17 mouse cellular contexts compared by ENCODE assay signal in genomic region chr12:54364381-54365095, GRCm38 (mm10).
DNase-seq lines count a peak whose midpoint lies in the region; ATAC-seq lines count a peak whose summit lies in the region.
"Had no signal": no experiment of that assay in that cellular context is flagged by ENCODE, and none has a peak within 500 bp of the region (broad histone marks: within the 10 kb centered on the region; RNA-seq: fewer than 3 reads in every experiment).

No protein-coding gene starts in this region.

- H3K27me3 ChIP-seq in neural tube, embryonic 15.5 days (replicated peaks): no peaks in the 10 kb centered on the region
- no peaks in the 10 kb centered on the region for H3K27me3 ChIP-seq in forebrain, embryonic 12.5 days
- H3K27me3 ChIP-seq in hindbrain, embryonic 15.5 days: no peaks in the 10 kb centered on the region
- H3K27me3 ChIP-seq in neural tube, embryonic 11.5 days (ENCODE audit: control insufficient read depth, insufficient read depth, low read length): no peaks in the 10 kb centered on the region
- H3K27me3 ChIP-seq: heart, embryonic 13.5 days; limb, embryonic 15.5 days; neural tube, embryonic 13.5 days had no signal

- no peak for ATAC-seq in neural tube, embryonic 15.5 days (ENCODE audit: low FRiP score)
- ATAC-seq in forebrain, embryonic 12.5 days (ENCODE audit: low FRiP score): peak; percentile 69; the same call in 1 of the 2 replicates
- 0 out of 2 replicates have a peak, but pooled peaks have one; percentile 69 for ATAC-seq in hindbrain, embryonic 15.5 days (ENCODE audit: low FRiP score, low read depth)
- ATAC-seq in neural tube, embryonic 11.5 days (ENCODE audit: insufficient read depth, low FRiP score, low TSS enrichment): no peak
- ATAC-seq: CD4-positive, CD25-positive, alpha-beta regulatory T cell, adult 4 months had no signal

- H3K4me3 ChIP-seq in neural tube, embryonic 15.5 days (replicated peaks): no peak overlapping the region
- H3K4me3 ChIP-seq in forebrain, embryonic 12.5 days (replicated peaks): no peak overlapping the region
- no peak overlapping the region for H3K4me3 ChIP-seq in hindbrain, embryonic 15.5 days
- H3K4me3 ChIP-seq in neural tube, embryonic 11.5 days (ENCODE audit: low read depth, low read length): no peak overlapping the region
- H3K4me3 ChIP-seq: heart, embryonic 13.5 days; limb, embryonic 15.5 days; neural tube, embryonic 13.5 days had no signal

- no peak overlapping the region for H3K4me2 ChIP-seq in neural tube, embryonic 15.5 days
- H3K4me2 ChIP-seq in forebrain, embryonic 12.5 days: no peak overlapping the region
- no peak overlapping the region for H3K4me2 ChIP-seq in hindbrain, embryonic 15.5 days
- H3K4me2 ChIP-seq in neural tube, embryonic 11.5 days (ENCODE audit: low read depth): no peak overlapping the region
- H3K4me2 ChIP-seq: heart, embryonic 13.5 days; limb, embryonic 15.5 days; neural tube, embryonic 13.5 days had no signal

- intact Hi-C loops in gastrocnemius, postnatal 36 days (cut with DNase I): no loop called here

- H3K36me3 ChIP-seq in neural tube, embryonic 15.5 days: no peaks in the 10 kb centered on the region
- no peaks in the 10 kb centered on the region for H3K36me3 ChIP-seq in forebrain, embryonic 12.5 days (replicated peaks)
- H3K36me3 ChIP-seq in hindbrain, embryonic 15.5 days: no peaks in the 10 kb centered on the region
- H3K36me3 ChIP-seq in neural tube, embryonic 11.5 days (ENCODE audit: control insufficient read depth, insufficient read depth, low read length): no peaks in the 10 kb centered on the region
- H3K36me3 ChIP-seq: heart, embryonic 13.5 days; limb, embryonic 15.5 days; neural tube, embryonic 13.5 days had no signal

- no peak overlapping the region for H3K27ac ChIP-seq in neural tube, embryonic 15.5 days (replicated peaks)
- H3K27ac ChIP-seq in forebrain, embryonic 12.5 days: peak overlapping the region; percentile 9; the same call in 1 of the 2 replicates
- H3K27ac ChIP-seq in hindbrain, embryonic 15.5 days (replicated peaks): no peak overlapping the region
- H3K27ac ChIP-seq in neural tube, embryonic 11.5 days (ENCODE audit: low read depth, low read length): no peak overlapping the region
- H3K27ac ChIP-seq: heart, embryonic 13.5 days; limb, embryonic 15.5 days; neural tube, embryonic 13.5 days had no signal

- peaks cover 3% of the 10 kb centered on the region; the same call in 1 of the 2 replicates for H3K4me1 ChIP-seq in neural tube, embryonic 15.5 days
- H3K4me1 ChIP-seq in forebrain, embryonic 12.5 days: peaks cover 12% of the 10 kb centered on the region; the same call in 1 of the 2 replicates
- H3K4me1 ChIP-seq in hindbrain, embryonic 15.5 days (replicated peaks): no peaks in the 10 kb centered on the region
- H3K4me1 ChIP-seq in neural tube, embryonic 11.5 days (ENCODE audit: control insufficient read depth, insufficient read depth, low read length): no peaks in the 10 kb centered on the region
- H3K4me1 ChIP-seq: limb, embryonic 15.5 days had no signal

- H3K9ac ChIP-seq in neural tube, embryonic 15.5 days (replicated peaks): no peak overlapping the region
- no peak overlapping the region for H3K9ac ChIP-seq in forebrain, embryonic 12.5 days
- no peak overlapping the region for H3K9ac ChIP-seq in hindbrain, embryonic 15.5 days
- no peak overlapping the region for H3K9ac ChIP-seq in neural tube, embryonic 11.5 days (ENCODE audit: low read length)
- H3K9ac ChIP-seq: heart, embryonic 13.5 days; limb, embryonic 15.5 days; neural tube, embryonic 13.5 days had no signal

- peak; percentile 16 for DNase-seq in neural tube, embryonic 10.5 days (ENCODE audit: extremely low spot score, low spot score)
- DNase-seq in neural tube, embryonic 11.5 days (ENCODE audit: low spot score): peak; percentile 27
- no peak for DNase-seq in right cerebral cortex, postnatal 14 days
- no peak for DNase-seq in gastrocnemius, postnatal 36 days
- DNase-seq: adrenal gland, postnatal 10 days; cerebellum, postnatal 25 days; kidney, adult 18-20 months; lung, adult 2 months; right cerebral cortex, postnatal 25 days; thymus, postnatal 36 days had no signal

- 48% methylated on average over 11 of the region's 11 CpGs for WGBS in neural tube, embryonic 15.5 days
- WGBS in forebrain, embryonic 12.5 days: 31% methylated on average over 11 of the region's 11 CpGs
- 39% methylated on average over 11 of the region's 11 CpGs for WGBS in hindbrain, embryonic 15.5 days
- WGBS in neural tube, embryonic 11.5 days: 62% methylated on average over 11 of the region's 11 CpGs

- H3K9me3 ChIP-seq in neural tube, embryonic 15.5 days (replicated peaks): no peaks in the 10 kb centered on the region
- no peaks in the 10 kb centered on the region for H3K9me3 ChIP-seq in forebrain, embryonic 12.5 days
- no peaks in the 10 kb centered on the region for H3K9me3 ChIP-seq in hindbrain, embryonic 15.5 days
- no peaks in the 10 kb centered on the region for H3K9me3 ChIP-seq in neural tube, embryonic 11.5 days (ENCODE audit: control insufficient read depth, low read length)
- H3K9me3 ChIP-seq: limb, embryonic 15.5 days; neural tube, embryonic 13.5 days had no signal

Comparison
In these comparisons a context has a peak if more than half of its experiments do, and no peak if none do; other contexts are left out.
1. DNase-seq: peak in neural tube, embryonic 10.5 days (single experiment) and neural tube, embryonic 11.5 days (single experiment); none in right cerebral cortex, postnatal 14 days (single experiment) and gastrocnemius, postnatal 36 days (0 of 2).
2. ATAC-seq: peak in forebrain, embryonic 12.5 days (single experiment) and hindbrain, embryonic 15.5 days (single experiment); none in neural tube, embryonic 15.5 days (single experiment) and neural tube, embryonic 11.5 days (single experiment).